Mouse (Mus musculus): ENCODE measurements around the gene Chd9.

Chd9 gene

GRCm38 (mm10) chr8:90965467-90966170, 137.5 kb downstream of the Chd9 start:
- DNase-seq (ENCODE audit: low spot score in 2 of 2): no peak

- no peak for DNase-seq (ENCODE audit: low spot score in 2 of 2)
Observed at GRCm38 (mm10) chr8:90968307-90968706, 140.2 kb downstream of the Chd9 start.

GRCm38 (mm10) chr8:90976960-90977371, 148.8 kb downstream of the Chd9 start:
- DNase-seq (ENCODE audit: low spot score in 2 of 2): peak in 1 of 2 experiments; percentile 24

DNA sequence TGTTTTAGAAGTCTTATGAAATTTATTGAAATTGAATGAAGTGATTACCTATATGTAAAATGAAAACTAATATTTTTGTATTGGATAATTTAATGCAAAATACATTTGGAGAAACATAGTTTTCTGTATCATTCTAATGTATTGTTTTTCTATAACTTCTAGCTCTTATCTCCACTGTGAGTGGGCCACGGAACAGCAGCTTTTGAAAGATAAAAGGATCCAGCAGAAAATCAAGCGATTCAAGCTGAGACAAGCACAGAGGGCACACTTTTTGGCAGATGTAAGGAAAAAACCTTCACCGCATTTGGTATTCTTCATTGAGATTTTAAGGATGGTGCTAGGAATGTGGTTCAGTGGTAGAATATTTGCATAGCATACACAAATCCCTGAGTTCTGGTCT, 150.6 kb downstream of the Chd9 start:
- no peak for DNase-seq (ENCODE audit: low spot score in 2 of 2)

GRCm38 (mm10) chr8:90979295-90979694, 151.1 kb downstream of the Chd9 start:
- no peak for DNase-seq (ENCODE audit: low spot score in 2 of 2)

DNA sequence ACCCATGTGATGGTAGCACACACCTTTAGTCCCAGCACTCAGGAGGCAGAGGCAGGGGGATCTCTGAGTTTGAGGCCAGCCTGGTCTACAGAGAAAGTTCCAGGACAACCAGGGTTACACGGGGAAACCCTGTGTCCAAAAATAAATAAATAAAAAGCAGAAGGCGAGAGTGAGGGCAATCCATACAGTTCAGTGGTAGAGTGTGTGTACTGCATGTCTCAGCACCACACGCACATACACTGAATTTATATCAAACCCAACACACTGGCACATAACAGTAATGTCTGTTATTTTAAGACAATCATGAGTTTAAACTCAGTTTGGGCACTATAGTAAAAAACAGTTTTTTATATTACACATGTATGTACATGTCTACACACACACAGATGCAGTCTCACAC, 153.9 kb downstream of the Chd9 start:
- no peak for DNase-seq (ENCODE audit: low spot score in 2 of 2)

GRCm38 (mm10) chr8:91019726-91020125, 191.6 kb downstream of the Chd9 start:
- peak; percentile 50 to 69 for DNase-seq (ENCODE audit: low spot score in 2 of 2)

DNA sequence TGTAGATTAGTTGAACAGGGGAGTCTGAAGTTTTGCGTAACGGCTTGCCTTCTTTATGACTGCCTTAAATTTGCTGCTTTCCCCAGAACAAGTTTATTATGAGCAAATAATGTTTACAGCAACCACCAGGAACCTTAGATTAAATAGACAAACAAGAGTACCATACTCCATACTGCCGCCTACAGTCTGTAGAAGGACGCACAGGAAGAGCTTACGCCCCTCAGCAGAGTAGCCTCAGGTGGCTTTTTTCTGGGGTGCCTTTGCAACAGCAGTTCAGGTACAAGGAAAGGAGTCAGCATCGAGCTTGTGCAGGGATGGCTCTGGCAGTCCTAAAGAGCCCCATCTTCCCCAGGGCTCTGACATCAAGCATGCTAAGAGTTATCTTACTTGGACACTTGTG, 206.3 kb downstream of the Chd9 start:
- no peak for DNase-seq (ENCODE audit: low spot score in 2 of 2)

- DNase-seq (ENCODE audit: low spot score in 2 of 2): no peak
Observed at GRCm38 (mm10) chr8:91036905-91037304, 208.8 kb downstream of the Chd9 start.

DNA sequence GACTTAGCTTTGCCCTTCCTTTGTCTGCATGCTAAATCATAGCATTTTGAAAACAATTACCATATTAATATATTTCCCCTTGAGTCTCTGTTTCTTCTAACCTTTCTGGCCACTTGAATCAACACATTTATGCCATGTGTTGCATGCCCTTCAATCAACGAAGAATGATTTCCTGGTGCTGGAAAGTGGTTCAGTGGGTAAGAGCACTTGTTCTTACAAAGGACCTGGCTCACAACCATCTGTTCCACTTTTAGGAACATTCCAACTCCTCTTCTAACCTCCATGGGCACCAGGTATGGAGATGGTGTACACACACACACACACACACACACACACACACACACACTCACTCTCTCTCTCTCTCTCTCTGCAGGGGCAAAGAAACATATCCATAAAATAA, 210.5 kb downstream of the Chd9 start:
- no peak for DNase-seq (ENCODE audit: low spot score in 2 of 2)

- no peak for DNase-seq (ENCODE audit: low spot score in 2 of 2)
Observed at GRCm38 (mm10) chr8:91046370-91046769, 218.2 kb downstream of the Chd9 start.

DNA sequence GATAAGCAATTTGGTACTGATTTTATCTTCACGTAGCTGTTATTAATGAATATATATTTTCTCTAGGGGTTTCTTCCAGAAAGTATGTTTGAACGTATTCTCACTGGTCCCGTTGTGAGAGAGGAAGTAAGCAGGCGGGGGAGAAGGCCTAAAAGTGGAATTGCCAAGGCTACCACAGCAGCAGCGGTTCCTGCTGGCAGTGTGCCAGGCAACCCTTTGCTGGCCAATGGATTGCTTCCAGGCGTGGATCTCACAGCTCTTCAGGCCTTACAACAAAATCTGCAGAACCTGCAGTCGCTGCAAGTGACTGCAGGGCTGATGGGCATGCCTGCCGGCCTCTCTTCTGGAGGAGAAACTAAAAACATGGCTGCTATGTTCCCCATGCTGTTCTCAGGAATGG, 222.9 kb downstream of the Chd9 start:
- no peak for DNase-seq (ENCODE audit: low spot score in 2 of 2)

GRCm38 (mm10) chr8:91054418-91054817, 226.3 kb downstream of the Chd9 start:
- DNase-seq (ENCODE audit: low spot score in 2 of 2): no peak

- no peak for DNase-seq (ENCODE audit: low spot score in 2 of 2)
Observed at GRCm38 (mm10) chr8:91056848-91057247, 228.7 kb downstream of the Chd9 start.

DNA sequence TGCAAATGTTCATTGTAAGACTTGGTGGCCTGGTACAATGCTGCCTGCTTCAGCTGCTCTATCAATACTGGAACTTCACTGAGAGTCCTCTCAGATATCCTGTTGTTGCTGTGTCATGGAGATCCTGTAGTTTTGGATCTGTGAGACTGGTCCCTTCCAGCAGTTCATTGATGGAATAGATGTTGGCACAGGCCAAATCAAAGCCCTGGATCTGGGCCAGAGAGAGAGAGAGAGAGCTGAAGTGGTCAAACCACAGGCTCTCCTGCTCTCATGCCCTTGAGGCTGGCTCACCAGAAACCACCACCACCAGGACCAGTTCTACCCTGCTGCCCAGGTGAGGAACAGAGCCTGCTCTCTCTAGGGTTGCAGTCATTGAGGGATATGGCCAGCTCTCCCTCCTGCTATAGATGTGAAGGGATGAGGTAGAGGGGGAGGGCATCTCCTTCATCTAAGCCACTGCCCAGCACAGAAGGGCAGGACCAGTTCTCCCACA, 231.0 kb downstream of the Chd9 start:
- no peak for DNase-seq (ENCODE audit: low spot score in 2 of 2)

DNA sequence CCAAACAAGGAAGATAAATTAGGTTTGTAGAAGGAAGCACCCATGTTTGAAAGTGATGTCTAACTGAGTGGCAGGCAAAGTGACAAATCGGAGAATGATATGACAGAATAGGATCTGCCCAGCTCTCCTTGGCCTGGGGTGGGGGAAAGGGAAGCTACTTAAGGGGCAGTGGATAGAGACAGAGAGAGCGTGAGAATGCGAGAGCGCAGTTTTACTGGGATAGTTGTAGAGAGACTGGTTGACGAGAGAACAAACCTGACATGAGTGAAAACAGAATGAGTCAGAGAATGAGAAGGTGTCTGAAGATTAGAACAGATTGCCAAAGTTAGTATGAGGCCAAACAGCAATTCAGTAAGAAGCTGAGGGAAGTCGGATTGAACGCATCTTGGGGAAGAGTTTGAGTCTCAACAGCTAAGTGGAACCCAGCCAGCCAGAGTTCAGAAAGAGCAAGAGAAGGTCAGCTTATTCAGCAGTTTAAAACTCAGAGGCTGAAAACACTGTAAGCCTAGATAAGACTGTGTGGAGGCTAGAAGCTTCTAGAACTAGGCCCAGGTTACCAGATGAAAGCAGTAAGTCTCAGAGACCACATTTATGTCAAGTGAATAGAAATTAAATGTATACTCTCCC, 231.8 kb downstream of the Chd9 start:
- no peak for DNase-seq (ENCODE audit: low spot score in 2 of 2)

DNA sequence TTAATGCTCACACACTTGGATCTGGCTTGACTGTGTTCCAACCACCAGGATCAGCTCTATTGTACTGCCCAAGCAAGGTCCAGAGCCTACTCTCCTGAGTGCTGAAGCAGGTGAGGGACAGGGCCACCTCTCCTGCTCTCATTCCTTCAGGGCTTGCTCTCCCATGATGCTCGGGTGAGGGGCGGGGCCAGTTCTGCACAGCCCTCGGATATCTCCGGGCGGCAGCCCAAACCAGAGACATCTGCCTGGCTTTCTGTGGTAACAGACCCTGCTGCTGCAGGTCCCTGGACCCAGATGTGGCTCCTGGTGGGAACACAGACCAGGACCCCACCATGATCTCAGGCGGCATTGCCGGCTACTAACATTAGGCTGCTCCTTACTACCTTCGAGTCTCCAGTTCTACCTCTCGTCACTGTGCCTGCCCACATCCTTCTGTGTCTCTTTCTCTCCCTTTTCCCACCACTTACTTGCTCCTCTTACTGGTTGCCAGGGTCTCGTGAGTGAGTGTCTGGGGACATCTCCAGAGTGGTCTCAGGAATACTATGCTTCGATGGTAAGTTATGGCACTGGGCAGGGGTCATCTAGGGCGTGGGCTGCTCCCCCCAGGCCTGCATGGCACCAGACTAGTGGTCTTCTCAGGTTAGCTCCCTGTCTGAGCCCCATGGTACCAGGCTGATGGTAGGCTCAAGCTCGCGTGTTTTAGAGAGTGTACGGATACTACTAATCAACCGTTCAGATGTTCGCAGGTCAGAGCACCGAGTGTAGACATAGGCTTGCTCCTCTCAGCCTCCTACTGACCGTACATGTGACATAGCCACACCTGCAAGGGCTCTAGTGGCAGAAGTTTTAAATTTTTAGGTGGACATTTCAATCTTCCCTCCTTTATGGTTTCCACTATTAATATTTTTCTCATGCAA, 232.7 kb downstream of the Chd9 start:
- no peak for DNase-seq (ENCODE audit: low spot score in 2 of 2)

GRCm38 (mm10) chr8:91065179-91065578, 237.0 kb downstream of the Chd9 start:
- peak; percentile 21 to 55 for DNase-seq (ENCODE audit: low spot score in 2 of 2)

DNA sequence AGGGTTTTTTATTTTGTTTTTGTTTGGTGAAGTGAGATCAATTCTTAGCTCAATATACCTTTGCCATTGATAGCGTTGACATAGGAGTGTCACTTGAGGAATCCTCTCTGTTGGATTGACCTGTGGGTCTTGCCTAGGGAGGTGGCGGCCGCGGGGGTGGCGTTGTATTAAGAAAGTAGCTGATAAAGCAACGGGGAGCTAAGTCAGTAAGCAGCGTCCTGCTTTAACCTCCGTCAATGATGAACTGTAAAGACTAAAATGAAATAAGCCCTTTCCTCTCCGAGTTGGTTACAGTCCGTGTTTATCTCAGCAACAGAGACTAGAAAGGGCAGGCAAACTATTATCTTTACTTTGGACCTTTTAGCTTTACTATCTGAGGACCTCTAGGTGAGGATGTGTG, 241.3 kb downstream of the Chd9 start:
- DNase-seq (ENCODE audit: low spot score in 2 of 2): peak in 1 of 2 experiments; percentile 14

DNA sequence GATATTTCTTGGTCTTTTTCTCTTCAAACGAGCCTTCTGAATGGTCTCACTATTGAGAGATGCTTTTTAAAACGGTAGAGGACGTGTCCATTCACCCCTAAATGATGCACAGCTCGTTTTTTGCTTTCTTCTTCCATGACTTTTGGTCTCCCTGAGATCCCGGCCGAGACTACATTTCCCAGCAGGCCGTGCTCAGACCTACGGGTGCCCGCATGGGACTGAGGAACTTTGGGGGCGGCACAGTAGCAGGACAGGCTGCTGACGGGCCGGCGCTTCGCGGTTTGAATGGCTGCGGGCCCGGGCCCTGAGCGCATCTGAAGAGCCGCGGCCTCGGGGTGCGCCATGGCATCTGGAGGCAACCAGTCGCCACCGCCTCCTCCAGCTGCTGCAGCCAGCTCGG, 241.7 kb downstream of the Chd9 start, which contains the start of gene Rbl2:
Gene Rbl2, plus strand, starts transcription at position 224 of the 400 bp plus-strand sequence.
- DNase-seq (ENCODE audit: low spot score in 2 of 2): peak; percentile 91 to 93

GRCm38 (mm10) chr8:91070275-91070859, 242.2 kb downstream of the Chd9 start:
- peak; percentile 82 to 84 for DNase-seq (ENCODE audit: low spot score in 2 of 2)

All from natural killer cell, adult 2 months (primary cell).